Mouse (Mus musculus) midbrain, embryonic 10.5 days (tissue): Measurements from ENCODE around the gene Gm4724. TPM values are rescaled to one million over a fixed set of nuclear protein-coding genes. Genes with fewer than 3 reads are reported as not detected.
"Not testable (repeated sequence)": the region's sequence is repeated elsewhere in the genome, so short reads cannot be mapped to it uniquely, and the experiment has no call there.

Source experiments
- DNase-seq: peaks from one replicate; pipeline ENCODE4 v3.0.0-alpha.2; 2017; ENCODE audit warnings: low spot score
- H3K27ac ChIP-seq: fragments of 300-500 bp; sonication (generic); replicated peaks from 2 replicates; pipeline ENCODE4 v1.5.1; 2016; ENCODE audit warnings: mild to moderate bottlenecking
- H3K27me3 ChIP-seq: fragments of 300-500 bp; sonication (generic); 2 replicates; pipeline ENCODE4 v1.6.1; 2016; ENCODE audit warnings: low read depth, mild to moderate bottlenecking; ENCODE audit not compliant: poor library complexity, severe bottlenecking
- H3K36me3 ChIP-seq: fragments of 300-500 bp; sonication (generic); 2 replicates; pipeline ENCODE4 v1.6.1; 2016; ENCODE audit warnings: mild to moderate bottlenecking, moderate library complexity
- H3K4me1 ChIP-seq: fragments of 300-500 bp; sonication (generic); 2 replicates; pipeline ENCODE4 v1.6.1; 2016
- H3K4me3 ChIP-seq: fragments of 300-500 bp; sonication (generic); 2 replicates; pipeline ENCODE4 v1.5.1; 2016; ENCODE audit warnings: mild to moderate bottlenecking, moderate library complexity
- H3K9me3 ChIP-seq: fragments of 300-500 bp; sonication (generic); replicated peaks from 2 replicates; pipeline ENCODE4 v1.6.1; 2016; ENCODE audit warnings: mild to moderate bottlenecking
- WGBS: fragments of 180-500 bp; shearing (Covaris S2); methylation state at CpG from one replicate; pipeline ENCODE4 v1.1.7; 2016; 5-methylcytosine and 5-hydroxymethylcytosine counted together
- polyA plus RNA-seq: library from polyadenylated mRNA; unstranded; fragments of >200 nt; fragmentation: Nextera tagmentation; extraction: Ambion mirVana; gene quantifications from 2 replicates; pipeline ENCODE4 v1.2.1, GENCODE M21; 2016

The Gm4724 gene
- 25.7 and 26.0 TPM in 2 replicates for polyA plus RNA-seq

GRCm38 (mm10) chr2:175435707-175436106 lies at the start of gene Gm4724:
TSS of gene Gm4724 (minus strand) at chr2:175435807.
- WGBS, result no CpG with 5 or more reads among the region's 4 CpGs
- not testable (repeated sequence) for H3K27me3 ChIP-seq, H3K27ac ChIP-seq, H3K9me3 ChIP-seq, DNase-seq, H3K36me3 ChIP-seq, H3K4me3 ChIP-seq, H3K4me1 ChIP-seq

- H3K4me3 ChIP-seq, DNase-seq, H3K27me3 ChIP-seq, H3K4me1 ChIP-seq, H3K27ac ChIP-seq, H3K9me3 ChIP-seq, H3K36me3 ChIP-seq: not testable (repeated sequence)
- WGBS, result no CpG with 5 or more reads among the region's 6 CpGs
These were observed 34.1 kb upstream of the Gm4724 start, which contains the start of gene Zfp965 for GRCm38 (mm10) chr2:175469685-175470084. TSS of gene Zfp965 (plus strand) at chr2:175469985.

Other genes starting within 250 kb of the Gm4724 start
- gene Gm14391, start 228.9 kb downstream of the Gm4724 start, polyA plus RNA-seq, result 6.8 and 8.1 TPM in 2 replicates
- 3.9 and 4.7 TPM in 2 replicates for gene Gm14440, start 160.7 kb downstream of the Gm4724 start, polyA plus RNA-seq
- 19.3 and 20.4 TPM in 2 replicates for gene Gm4631, start 97.6 kb downstream of the Gm4724 start, polyA plus RNA-seq
- 4.6 and 5.3 TPM in 2 replicates for gene Zfp968, start 63.4 kb downstream of the Gm4724 start, polyA plus RNA-seq
- gene Zfp965, start 34.2 kb upstream of the Gm4724 start, polyA plus RNA-seq, result 1.1 and 6.1 TPM in 2 replicates
- not detected in 2 replicates for gene Gm11007, start 208.2 kb upstream of the Gm4724 start, polyA plus RNA-seq